Mouse (Mus musculus) liver, postnatal 0 days (tissue): ENCODE measurements at regions not wholly inside any gene's neighbourhood (a gene's known extent, or its start where the extent isn't known, plus 50 kb on each side); places are given as distances from the start of the nearest gene placed in this dataset.
A peak's percentile ranks its signal among the peaks of the same experiment; 100 is the strongest.
"Not testable (repeated sequence)": the region's sequence is repeated elsewhere in the genome, so short reads cannot be mapped to it uniquely, and the experiment has no call there.

Experiments
- ATAC-seq: fragments of 200-750 bp; cut with Nextera tagmentation; 2 replicates; pipeline ENCODE4 v1.8.0; 2017; ENCODE audit warnings: mild to moderate bottlenecking, moderate library complexity
- DNase-seq: peaks from one replicate; pipeline ENCODE4 v3.0.0-alpha.2; 2016
- H3K27ac ChIP-seq: fragments of 300-500 bp; sonication (generic); 2 replicates; pipeline ENCODE4 v1.5.1; 2014; ENCODE audit warnings: antibody characterized with exemption, moderate library complexity, mild to moderate bottlenecking, low read depth
- H3K27me3 ChIP-seq: fragments of 300-500 bp; sonication (generic); 2 replicates; pipeline ENCODE4 v1.6.1; 2014; ENCODE audit warnings: low read length, control low read depth, mixed read lengths; ENCODE audit not compliant: insufficient read depth
- H3K36me3 ChIP-seq: fragments of 300-500 bp; sonication (generic); replicated peaks from 2 replicates; pipeline ENCODE4 v1.6.1; 2014; ENCODE audit warnings: mild to moderate bottlenecking, control low read depth, low read length, moderate library complexity, mixed read lengths; ENCODE audit not compliant: insufficient read depth
- H3K4me1 ChIP-seq: fragments of 300-500 bp; sonication (generic); 2 replicates; pipeline ENCODE4 v1.6.1; 2014; ENCODE audit warnings: antibody characterized with exemption, mild to moderate bottlenecking, control low read depth; ENCODE audit not compliant: insufficient read depth
- H3K4me2 ChIP-seq: fragments of 300-500 bp; sonication (generic); 2 replicates; pipeline ENCODE4 v1.6.1; 2014; ENCODE audit warnings: low read depth, mild to moderate bottlenecking, low read length, moderate library complexity, mixed read lengths
- H3K4me3 ChIP-seq: fragments of 300-500 bp; sonication (generic); 2 replicates; pipeline ENCODE4 v1.5.1; 2014; ENCODE audit warnings: low read depth, low read length
- H3K9ac ChIP-seq: fragments of 300-500 bp; sonication (generic); replicated peaks from 2 replicates; pipeline ENCODE4 v1.6.1; 2014; ENCODE audit warnings: mild to moderate bottlenecking, moderate library complexity
- H3K9me3 ChIP-seq: fragments of 300-500 bp; sonication (generic); 2 replicates; pipeline ENCODE4 v1.6.1; 2016; ENCODE audit warnings: mild to moderate bottlenecking, control low read depth, low read length, mixed read lengths
- CTCF ChIP-seq: sonication (generic); IDR thresholded peaks from 2 replicates; pipeline ENCODE4 v1.5.1; 2016; ENCODE audit warnings: antibody characterized with exemption, low read depth
- EP300 ChIP-seq: IDR thresholded peaks from 2 replicates; pipeline ENCODE4 v1.6.1; 2016; ENCODE audit warnings: antibody characterized with exemption, low read depth, mild to moderate bottlenecking
- WGBS: fragments of 180-500 bp; shearing (Covaris S2); extraction: QIAGEN DNeasy Blood & Tissue Kit; methylation state at CpG from one replicate; pipeline ENCODE4 v1.1.7; 2014; ENCODE audit not compliant: insufficient replicate concordance; 5-methylcytosine and 5-hydroxymethylcytosine counted together

DNA sequence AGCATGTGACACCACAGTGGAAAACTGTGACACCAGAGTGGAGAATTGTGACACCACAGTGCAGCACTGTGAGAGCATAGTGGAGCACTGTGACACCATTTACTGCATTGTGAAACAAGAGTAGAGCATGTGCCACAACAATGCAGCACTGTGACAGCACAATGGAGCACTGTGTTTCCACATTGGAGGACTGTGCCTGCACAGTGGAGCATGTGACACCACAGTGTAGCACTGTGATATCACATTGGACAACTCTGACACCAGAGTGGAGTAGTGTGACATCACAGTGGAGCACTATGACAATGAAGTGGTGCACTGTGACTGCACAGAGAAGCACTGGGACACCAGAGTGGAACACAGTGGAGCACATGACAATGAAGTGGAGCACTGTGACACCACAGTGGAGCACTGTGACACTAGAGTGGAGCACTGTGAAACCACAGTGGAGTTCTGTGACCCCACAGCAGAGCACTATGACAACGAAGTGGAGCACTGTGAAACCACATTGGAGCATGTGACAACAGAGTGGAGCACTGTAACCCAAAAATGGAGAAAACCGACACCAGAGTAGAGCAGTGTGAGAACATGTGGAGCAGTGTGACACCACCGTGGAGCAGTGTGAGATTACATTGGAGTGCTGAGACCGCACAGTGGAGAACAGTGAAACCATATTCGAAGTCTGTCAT lies 100.9 kb upstream of the Vmn1r2 start:
- H3K27ac ChIP-seq = no peak overlapping the region
- 71% methylated on average over 5 of the region's 5 CpGs for WGBS
- H3K9ac ChIP-seq = no peak overlapping the region
- DNase-seq (no peak), ATAC-seq (no peak)
- no peak overlapping the region for H3K4me3 ChIP-seq
- H3K4me2 ChIP-seq = no peak overlapping the region
- H3K4me1 ChIP-seq = no peaks in the 10 kb centered on the region
- H3K9me3 ChIP-seq = peaks cover 20% of the 10 kb centered on the region
- H3K36me3 ChIP-seq = no peaks in the 10 kb centered on the region
- no peaks in the 10 kb centered on the region for H3K27me3 ChIP-seq
- no peak for TF ChIP-seq CTCF
- no peak for TF ChIP-seq EP300

DNA sequence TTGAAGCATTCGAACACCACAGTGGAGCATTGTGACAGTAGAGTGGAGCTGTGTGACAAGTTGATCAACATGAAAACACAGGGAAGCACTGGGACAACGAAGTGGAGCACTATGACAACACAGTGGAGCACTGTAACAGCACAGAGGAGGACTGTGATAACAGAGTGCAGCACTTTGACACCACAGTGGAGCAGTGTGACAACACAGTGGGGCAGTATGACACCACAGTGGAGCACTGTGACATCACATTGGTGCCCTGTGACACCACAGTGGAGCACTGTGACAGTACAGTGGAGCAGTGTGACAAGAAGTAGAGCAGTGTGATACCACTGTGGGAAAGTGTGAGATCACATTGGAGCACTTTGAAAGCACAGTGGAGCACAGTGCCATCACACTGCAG lies 99.9 kb upstream of the Vmn1r2 start:
- Histone ChIP-seq H3K4me3 (no peak overlapping the region), H3K27ac (no peak overlapping the region), H3K9ac (no peak overlapping the region), H3K27me3 (no peaks in the 10 kb centered on the region), H3K4me2 (no peak overlapping the region), H3K4me1 (no peaks in the 10 kb centered on the region), H3K9me3 (peaks cover 19% of the 10 kb centered on the region), H3K36me3 (no peaks in the 10 kb centered on the region)
- 41% methylated on average over 2 of the region's 2 CpGs for WGBS
- DNase-seq = no peak
- no peak for TF ChIP-seq CTCF
- TF ChIP-seq EP300 = no peak
- peak; percentile 3 for ATAC-seq

DNA sequence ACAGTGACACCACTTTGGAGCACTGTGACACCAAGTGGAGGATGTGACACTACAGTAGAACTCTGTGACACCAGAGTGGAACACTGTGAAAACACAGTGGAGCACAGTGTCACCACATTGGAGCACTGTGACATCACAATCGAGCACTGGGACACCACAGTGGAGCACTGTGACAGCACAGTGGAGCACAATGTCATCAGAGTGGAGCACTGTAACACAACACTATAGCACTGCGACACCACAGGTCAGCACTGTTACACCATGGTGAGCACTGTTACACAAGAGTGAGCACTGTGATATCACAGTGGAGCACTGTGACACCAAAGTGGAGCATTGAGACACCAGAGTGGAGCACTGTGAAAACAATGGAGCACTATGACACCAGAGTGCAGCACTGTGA lies 99.5 kb upstream of the Vmn1r2 start:
- Histone ChIP-seq H3K9ac (no peak overlapping the region), H3K36me3 (no peaks in the 10 kb centered on the region), H3K4me3 (no peak overlapping the region), H3K4me2 (no peak overlapping the region), H3K27ac (no peak overlapping the region), H3K27me3 (no peaks in the 10 kb centered on the region), H3K4me1 (no peaks in the 10 kb centered on the region), H3K9me3 (peaks cover 23% of the 10 kb centered on the region)
- DNase-seq (no peak), ATAC-seq (peak; percentile 22)
- WGBS = 34% methylated on average over 2 of the region's 2 CpGs
- TF ChIP-seq EP300 = no peak
- no peak for TF ChIP-seq CTCF

DNA sequence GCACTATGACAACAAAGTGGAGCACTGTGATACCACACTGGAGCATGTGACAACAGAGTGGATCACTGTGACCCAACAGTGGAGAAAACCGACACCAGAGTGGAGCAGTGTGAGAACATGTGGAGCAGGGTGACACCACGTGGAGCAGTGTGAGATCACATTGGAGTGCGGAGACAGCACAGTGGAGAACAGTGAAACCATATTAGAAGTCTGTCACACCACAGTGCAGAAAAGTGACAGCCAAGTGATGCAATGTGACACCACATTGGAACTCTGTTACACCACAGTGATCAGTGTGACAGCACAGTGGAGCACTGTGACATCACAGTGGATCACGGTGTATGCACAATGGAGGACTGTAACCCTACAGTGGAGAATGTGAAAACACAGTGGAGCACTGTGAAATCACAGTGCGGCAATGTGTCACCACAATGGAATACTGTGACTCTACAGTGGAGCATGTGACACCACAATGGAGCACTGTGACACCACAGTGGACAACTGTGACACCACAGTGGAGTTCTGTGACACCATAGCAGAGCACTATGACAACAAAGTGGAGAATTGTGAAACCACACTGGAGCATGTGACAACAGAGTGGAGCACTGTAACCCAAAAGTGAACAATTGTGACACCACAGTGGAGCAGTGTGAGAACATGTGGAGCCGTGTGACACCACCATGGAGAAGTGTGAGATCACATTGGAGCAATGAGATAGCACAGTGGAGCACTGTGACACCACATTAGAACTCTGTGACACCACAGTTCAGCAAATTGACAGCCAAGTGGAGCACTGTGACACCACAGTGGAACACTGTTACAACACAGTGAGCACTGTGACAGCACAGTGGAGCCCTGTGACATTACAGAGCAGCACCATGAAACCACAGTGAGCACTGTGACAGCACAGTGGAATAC lies 98.6 kb upstream of the Vmn1r2 start:
- H3K9me3 ChIP-seq = peaks cover 23% of the 10 kb centered on the region
- H3K27ac ChIP-seq = no peak overlapping the region
- TF ChIP-seq EP300 (no peak), CTCF (no peak)
- no peaks in the 10 kb centered on the region for H3K36me3 ChIP-seq
- ATAC-seq (no peak), DNase-seq (no peak)
- WGBS = 77% methylated on average over 6 of the region's 6 CpGs
- H3K27me3 ChIP-seq = no peaks in the 10 kb centered on the region
- H3K4me3 ChIP-seq = no peak overlapping the region
- no peak overlapping the region for H3K9ac ChIP-seq
- no peaks in the 10 kb centered on the region for H3K4me1 ChIP-seq
- H3K4me2 ChIP-seq = no peak overlapping the region

DNA sequence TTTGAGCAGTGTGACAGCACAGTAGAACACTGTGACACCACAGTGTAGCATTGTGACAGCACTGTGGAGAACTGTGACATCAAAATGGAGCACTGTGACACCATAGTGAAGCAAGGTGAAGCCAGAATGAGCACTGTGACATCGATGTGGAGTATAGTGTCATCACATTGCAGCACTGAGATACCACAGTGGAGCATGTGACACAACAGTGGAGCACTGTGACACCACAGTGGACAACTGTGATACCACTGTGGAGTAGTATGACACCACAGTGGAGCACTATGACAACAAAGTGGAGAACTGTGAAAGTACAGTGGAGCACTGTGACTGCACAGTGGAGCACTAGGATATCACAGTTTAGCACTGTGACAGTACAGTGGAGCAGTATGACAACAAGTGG lies 97.8 kb upstream of the Vmn1r2 start:
- Histone ChIP-seq H3K36me3 (no peaks in the 10 kb centered on the region), H3K4me3 (no peak overlapping the region), H3K27me3 (no peaks in the 10 kb centered on the region), H3K27ac (no peak overlapping the region), H3K9me3 (peaks cover 23% of the 10 kb centered on the region), H3K4me2 (no peak overlapping the region), H3K4me1 (no peaks in the 10 kb centered on the region), H3K9ac (no peak overlapping the region)
- ATAC-seq (peak; percentile 18; the same call in 1 of the 2 replicates), DNase-seq (no peak)
- TF ChIP-seq CTCF (no peak), EP300 (no peak)
- 55% methylated on average over 1 of the region's 1 CpGs for WGBS

DNA sequence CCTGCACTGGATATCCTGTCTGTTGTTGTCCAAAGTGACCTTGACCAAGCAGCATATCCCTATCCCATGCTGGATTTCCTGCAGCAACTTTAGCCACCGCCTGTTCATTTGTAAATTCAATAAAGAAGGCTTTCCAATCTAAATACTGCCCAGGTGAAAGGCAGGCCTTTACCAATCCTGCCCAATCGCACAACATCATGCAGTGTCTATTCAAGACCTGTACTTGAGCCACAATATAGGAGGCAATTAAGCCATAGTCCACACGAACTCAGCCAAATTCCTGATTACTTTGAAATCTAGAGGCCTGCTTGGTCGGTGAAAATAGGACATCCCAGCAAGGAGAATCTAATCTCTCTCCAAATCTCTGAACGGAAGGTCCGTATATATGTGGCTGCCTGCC lies 95.8 kb upstream of the Vmn1r2 start:
- H3K9me3 ChIP-seq = peaks cover 23% of the 10 kb centered on the region
- WGBS = 65% methylated on average over 6 of the region's 6 CpGs

More for the DNA sequence above, 95.8 kb upstream of the Vmn1r2 start:
- ATAC-seq, DNase-seq, H3K4me1 ChIP-seq, H3K36me3 ChIP-seq, H3K4me2 ChIP-seq, H3K9ac ChIP-seq, H3K4me3 ChIP-seq, H3K27ac ChIP-seq, H3K27me3 ChIP-seq: not testable (repeated sequence)
